Mouse (Mus musculus): Measurements from ENCODE around the gene Cd82.

DNA sequence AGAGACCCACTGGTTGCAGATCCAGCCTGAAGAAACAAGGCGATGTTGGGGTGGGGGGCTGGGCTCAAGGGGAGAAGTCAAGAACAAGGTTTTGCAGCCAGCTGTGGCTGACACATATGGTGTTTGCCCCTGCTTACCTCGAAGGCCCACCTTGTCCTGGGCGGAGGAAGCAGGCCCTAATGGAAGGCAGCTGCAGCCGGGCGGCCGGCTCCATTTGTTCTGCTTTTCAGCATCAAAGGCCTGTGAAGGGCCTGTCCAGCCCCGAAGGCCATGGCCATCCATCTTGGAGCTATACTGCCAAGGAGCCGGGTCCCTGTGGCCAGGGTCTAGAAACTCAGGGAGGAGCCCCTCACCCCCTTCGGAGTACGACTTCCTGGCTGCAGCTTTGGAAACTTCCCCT is 38.4 kb upstream of the Cd82 start:
- no peak for TF ChIP-seq POLR2A (IDR thresholded peaks at IDR 0.05; ENCODE audit: low read depth, low read length)
- no peak for TF ChIP-seq CTCF (IDR thresholded peaks at IDR 0.05; ENCODE audit: extremely low read depth, insufficient read depth, insufficient read length, insufficient replicate concordance)

Measured in spleen, adult 2 months (tissue).